45 mouse cellular contexts compared by ENCODE assay signal in the genomic region with DNA sequence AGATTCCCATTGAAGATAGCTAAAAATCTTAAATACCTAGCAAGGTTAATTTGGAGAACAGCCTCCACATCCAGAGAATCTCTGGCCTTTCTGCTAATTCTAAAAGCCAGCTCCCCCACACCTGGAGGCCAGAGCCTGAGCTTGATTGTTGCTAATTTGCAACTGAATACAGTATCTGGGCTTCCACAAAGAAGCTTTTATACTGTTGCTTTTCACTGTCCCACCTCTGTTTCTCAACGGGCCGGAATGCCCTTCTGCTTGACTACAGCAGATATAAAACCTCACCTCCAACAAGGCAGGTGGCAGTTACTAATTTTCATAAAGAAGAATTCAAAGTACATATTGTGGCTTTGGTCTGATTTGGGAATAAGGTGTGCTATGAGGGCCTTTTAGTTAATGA. TPM values are rescaled to one million over a fixed set of nuclear protein-coding genes. Genes with fewer than 3 reads are reported as not detected.
"Had no signal": no experiment of that assay in that cellular context is flagged by ENCODE, and none has a peak within 500 bp of the region (broad histone marks: within the 10 kb centered on the region; RNA-seq: fewer than 3 reads in every experiment).

No protein-coding gene starts in this region.

- H3K36me3 ChIP-seq: limb, embryonic 10.5 days; limb, embryonic 12.5 days; limb, embryonic 13.5 days; limb, embryonic 15.5 days; liver, embryonic 12.5 days; liver, embryonic 13.5 days; liver, embryonic 15.5 days; lung, embryonic 15.5 days; midbrain, embryonic 10.5 days; midbrain, embryonic 12.5 days; midbrain, embryonic 13.5 days; midbrain, embryonic 15.5 days; neural tube, embryonic 12.5 days had no signal

- H3K9ac ChIP-seq: limb, embryonic 12.5 days; limb, embryonic 13.5 days; limb, embryonic 15.5 days; liver, embryonic 12.5 days; liver, embryonic 13.5 days; liver, embryonic 14.5 days; liver, embryonic 15.5 days; liver, postnatal 0 days; lung, embryonic 14.5 days; lung, embryonic 15.5 days; midbrain, embryonic 12.5 days; midbrain, embryonic 13.5 days; midbrain, embryonic 15.5 days; neural tube, embryonic 12.5 days had no signal

- H3K27me3 ChIP-seq: limb, embryonic 12.5 days; limb, embryonic 13.5 days; limb, embryonic 15.5 days; liver, embryonic 12.5 days; liver, embryonic 13.5 days; liver, embryonic 15.5 days; lung, embryonic 15.5 days; megakaryocyte, embryonic 14.5 days; midbrain, embryonic 12.5 days; midbrain, embryonic 13.5 days; midbrain, embryonic 15.5 days; neural tube, embryonic 12.5 days had no signal

- H3K4me2 ChIP-seq: limb, embryonic 12.5 days; limb, embryonic 13.5 days; limb, embryonic 15.5 days; liver, embryonic 11.5 days; liver, embryonic 12.5 days; liver, embryonic 13.5 days; liver, embryonic 15.5 days; lung, embryonic 14.5 days; lung, embryonic 15.5 days; midbrain, embryonic 11.5 days; midbrain, embryonic 12.5 days; midbrain, embryonic 13.5 days; midbrain, embryonic 15.5 days; neural tube, embryonic 12.5 days had no signal

- ATAC-seq: liver, embryonic 12.5 days; liver, postnatal 0 days; lung, postnatal 0 days; midbrain, embryonic 13.5 days; midbrain, embryonic 15.5 days; midbrain, embryonic 16.5 days had no signal

- H3K9me3 ChIP-seq: limb, embryonic 15.5 days; liver, embryonic 12.5 days; liver, embryonic 13.5 days; liver, embryonic 15.5 days; lung, embryonic 15.5 days; midbrain, embryonic 13.5 days; midbrain, embryonic 15.5 days; neural tube, embryonic 12.5 days had no signal

- DNase-seq: left cerebral cortex, postnatal 4 days; liver; liver, embryonic 13.5 days; liver, postnatal 0 days; lung, adult 18-20 months; lung, adult 2 months; lung, embryonic 14.5 days; lung, postnatal 10 days; lung, postnatal 14 days; lung, postnatal 36 days; lung, postnatal 4 days; midbrain, embryonic 14.5 days had no signal

- H3K27ac ChIP-seq: limb, embryonic 10.5 days; limb, embryonic 12.5 days; limb, embryonic 13.5 days; limb, embryonic 15.5 days; liver, embryonic 12.5 days; liver, embryonic 13.5 days; liver, embryonic 14.5 days; liver, embryonic 15.5 days; lung, embryonic 15.5 days; macrophage; midbrain, embryonic 10.5 days; midbrain, embryonic 12.5 days; midbrain, embryonic 13.5 days; midbrain, embryonic 15.5 days; neural tube, embryonic 12.5 days had no signal

- H3K4me3 ChIP-seq: limb, embryonic 10.5 days; limb, embryonic 12.5 days; limb, embryonic 13.5 days; limb, embryonic 15.5 days; liver, embryonic 12.5 days; liver, embryonic 13.5 days; liver, embryonic 15.5 days; lung, embryonic 15.5 days; megakaryocyte, embryonic 14.5 days; midbrain, embryonic 10.5 days; midbrain, embryonic 12.5 days; midbrain, embryonic 13.5 days; midbrain, embryonic 15.5 days; myocyte; neural tube, embryonic 12.5 days had no signal

- H3K4me1 ChIP-seq: limb, embryonic 10.5 days; limb, embryonic 12.5 days; limb, embryonic 13.5 days; limb, embryonic 15.5 days; liver, embryonic 12.5 days; liver, embryonic 13.5 days; liver, embryonic 15.5 days; lung, embryonic 15.5 days; megakaryocyte, embryonic 14.5 days; midbrain, embryonic 10.5 days; midbrain, embryonic 12.5 days; midbrain, embryonic 13.5 days; midbrain, embryonic 15.5 days; neural tube, embryonic 12.5 days had no signal

RNA-seq across cellular contexts. Expression of a gene that starts 15.1 kb away (rescaled TPM):
- total RNA-seq: left cerebral cortex, postnatal 10 days; left cerebral cortex, postnatal 14 days; left cerebral cortex, postnatal 25 days; left cerebral cortex, postnatal 36 days; left cerebral cortex, postnatal 4 days; megakaryocyte progenitor cell, adult 5-6 weeks; megakaryocyte, adult 5-6 weeks; megakaryocyte-erythroid progenitor cell, adult 5-6 weeks; midbrain, postnatal 0 days; monocyte, adult 5-6 weeks had no signal
- polyA plus RNA-seq: limb, embryonic 10.5 days; limb, embryonic 11.5 days; limb, embryonic 12.5 days; limb, embryonic 13.5 days; limb, embryonic 14.5 days; limb, embryonic 15.5 days; liver, embryonic 11.5 days; liver, embryonic 12.5 days; liver, embryonic 13.5 days; lung, adult 2 months; lung, embryonic 14.5 days; lung, embryonic 15.5 days; lung, embryonic 16.5 days; lung, postnatal 0 days; macrophage; midbrain, embryonic 10.5 days; midbrain, embryonic 11.5 days; midbrain, embryonic 12.5 days; midbrain, embryonic 13.5 days; midbrain, embryonic 14.5 days; midbrain, embryonic 15.5 days; midbrain, embryonic 16.5 days; midbrain, postnatal 0 days; myocyte; neural tube, embryonic 11.5 days; neural tube, embryonic 12.5 days had no signal
